Mouse (Mus musculus): ENCODE results near the gene Wfikkn1. TPM values are rescaled to one million over a fixed set of nuclear protein-coding genes. Genes with fewer than 3 reads are reported as not detected.
A peak's percentile ranks its signal among the peaks of the same experiment; 100 is the strongest.

Gene Wfikkn1
- polyA plus RNA-seq, 1 experiment from 2014 or later, result 0.47 TPM

- no peak overlapping the region for H3K4me3 ChIP-seq (ENCODE audit: low read depth, low read length)
- peak overlapping the region; percentile 35; the same call in 1 of the 2 replicates for H3K27ac ChIP-seq (ENCODE audit: low read depth, low read length)
- H3K9me3 ChIP-seq (replicated peaks; ENCODE audit: control insufficient read depth, low read length), result no peaks in the 10 kb centered on the region
- peak overlapping the region; percentile 56; the same call in 1 of the 2 replicates for H3K9ac ChIP-seq (ENCODE audit: low read depth, low read length)
- WGBS (ENCODE audit: insufficient replicate concordance), result 42% methylated on average over 4 of the region's 4 CpGs
- peaks cover 21% of the 10 kb centered on the region for H3K4me1 ChIP-seq (ENCODE audit: control insufficient read depth, insufficient read depth, low read length)
- peaks cover 11% of the 10 kb centered on the region for H3K36me3 ChIP-seq (ENCODE audit: control insufficient read depth, insufficient read depth, low read length)
- ATAC-seq (replicated peaks; ENCODE audit: insufficient number of reproducible peaks, low FRiP score, low TSS enrichment), result no peak
- H3K4me2 ChIP-seq, result no peak overlapping the region
- no peaks in the 10 kb centered on the region for H3K27me3 ChIP-seq (ENCODE audit: control insufficient read depth, insufficient read depth, low read length)
These were observed 1.0 kb upstream of the Wfikkn1 start for GRCm38 (mm10) chr17:25881691-25882090.

DNA sequence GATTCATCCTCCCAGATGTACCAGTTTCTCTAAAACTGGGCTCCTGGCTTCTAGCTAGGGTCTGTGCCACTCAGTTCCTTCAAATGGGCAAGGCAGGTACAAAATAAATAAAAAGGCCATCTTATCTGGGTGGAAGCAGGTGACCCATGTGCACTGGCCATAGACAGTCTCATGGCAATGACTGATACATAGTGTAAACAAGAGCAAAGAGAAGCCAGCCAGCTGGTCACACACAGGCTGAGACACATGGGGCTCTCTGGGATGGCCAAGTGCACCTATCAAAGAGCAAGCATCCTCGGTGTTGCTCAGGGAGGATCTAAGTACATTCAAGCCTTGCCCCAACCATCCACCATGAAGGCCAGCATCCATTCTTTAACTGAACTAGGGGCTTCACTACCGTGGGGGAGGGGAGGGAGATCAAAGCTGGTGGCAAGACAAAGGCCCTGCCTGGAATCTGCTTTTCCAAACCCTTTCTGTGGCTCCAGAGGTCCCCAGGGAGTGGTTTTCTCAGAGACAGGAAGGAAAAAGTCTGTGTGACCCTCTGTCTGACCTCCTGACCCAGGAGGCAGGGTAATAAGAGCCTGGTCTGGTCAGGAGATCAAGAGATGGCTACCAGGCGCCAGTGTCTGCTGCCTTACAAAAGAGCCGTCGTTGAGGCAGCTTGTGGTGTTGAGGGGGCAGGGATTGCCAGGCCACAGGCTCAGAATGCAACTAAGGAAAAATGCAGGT is 419 bp upstream of the Wfikkn1 start:
- no peak overlapping the region for H3K4me3 ChIP-seq (ENCODE audit: low read depth, low read length)
- H3K4me2 ChIP-seq, result no peak overlapping the region
- H3K27me3 ChIP-seq (ENCODE audit: control insufficient read depth, insufficient read depth, low read length), result no peaks in the 10 kb centered on the region
- H3K9ac ChIP-seq (ENCODE audit: low read depth, low read length), result peak overlapping the region; percentile 56; the same call in 1 of the 2 replicates
- 13% methylated on average over 5 of the region's 5 CpGs for WGBS (ENCODE audit: insufficient replicate concordance)
- peaks cover 11% of the 10 kb centered on the region for H3K36me3 ChIP-seq (ENCODE audit: control insufficient read depth, insufficient read depth, low read length)
- ATAC-seq (replicated peaks; ENCODE audit: insufficient number of reproducible peaks, low FRiP score, low TSS enrichment), result no peak
- H3K27ac ChIP-seq (ENCODE audit: low read depth, low read length), result 0 out of 2 replicates have a peak overlapping the region, but pooled peaks have one; percentile 35
- H3K4me1 ChIP-seq (ENCODE audit: control insufficient read depth, insufficient read depth, low read length), result peaks cover 26% of the 10 kb centered on the region
- no peaks in the 10 kb centered on the region for H3K9me3 ChIP-seq (replicated peaks; ENCODE audit: control insufficient read depth, low read length)

DNA sequence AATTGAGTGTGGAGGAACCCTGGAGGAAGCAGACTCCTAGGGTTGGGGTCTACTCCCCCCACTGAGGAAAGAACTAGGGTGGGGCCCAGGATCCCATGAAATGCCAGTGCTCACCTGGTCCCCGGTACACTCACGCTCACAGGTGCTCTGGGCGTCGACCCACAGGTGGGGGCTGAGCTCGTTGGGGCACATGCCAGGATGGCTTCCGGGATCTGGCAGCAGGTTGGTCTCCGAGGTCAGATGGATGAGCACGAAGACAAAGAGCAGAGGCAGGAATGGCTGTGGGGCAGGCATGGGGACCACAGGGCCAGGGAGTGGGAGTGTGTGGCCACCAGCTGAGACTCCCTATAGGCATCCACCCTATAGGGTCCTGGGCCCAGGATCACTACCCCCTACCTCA is 908 bp downstream of the Wfikkn1 start:
- H3K27ac ChIP-seq (ENCODE audit: low read depth, low read length), result no peak overlapping the region
- 84% methylated on average over 8 of the region's 8 CpGs for WGBS (ENCODE audit: insufficient replicate concordance)
- no peak for ATAC-seq (replicated peaks; ENCODE audit: insufficient number of reproducible peaks, low FRiP score, low TSS enrichment)
- no peak overlapping the region for H3K9ac ChIP-seq (ENCODE audit: low read depth, low read length)
- peaks cover 31% of the 10 kb centered on the region for H3K4me1 ChIP-seq (ENCODE audit: control insufficient read depth, insufficient read depth, low read length)
- H3K4me3 ChIP-seq (ENCODE audit: low read depth, low read length), result no peak overlapping the region
- H3K4me2 ChIP-seq, result no peak overlapping the region
- H3K27me3 ChIP-seq (ENCODE audit: control insufficient read depth, insufficient read depth, low read length), result no peaks in the 10 kb centered on the region
- H3K9me3 ChIP-seq (replicated peaks; ENCODE audit: control insufficient read depth, low read length), result no peaks in the 10 kb centered on the region
- H3K36me3 ChIP-seq (ENCODE audit: control insufficient read depth, insufficient read depth, low read length), result peaks cover 11% of the 10 kb centered on the region; the same call in 1 of the 2 replicates

GRCm38 (mm10) chr17:25879261-25879660 is 1.4 kb downstream of the Wfikkn1 start:
- no peaks in the 10 kb centered on the region for H3K9me3 ChIP-seq (replicated peaks; ENCODE audit: control insufficient read depth, low read length)
- peaks cover 31% of the 10 kb centered on the region for H3K4me1 ChIP-seq (ENCODE audit: control insufficient read depth, insufficient read depth, low read length)
- no peak overlapping the region for H3K27ac ChIP-seq (ENCODE audit: low read depth, low read length)
- H3K4me2 ChIP-seq, result no peak overlapping the region
- H3K9ac ChIP-seq (ENCODE audit: low read depth, low read length), result no peak overlapping the region
- 64% methylated on average over 4 of the region's 4 CpGs for WGBS (ENCODE audit: insufficient replicate concordance)
- ATAC-seq (replicated peaks; ENCODE audit: insufficient number of reproducible peaks, low FRiP score, low TSS enrichment), result no peak
- peaks cover 11% of the 10 kb centered on the region; the same call in 1 of the 2 replicates for H3K36me3 ChIP-seq (ENCODE audit: control insufficient read depth, insufficient read depth, low read length)
- no peaks in the 10 kb centered on the region for H3K27me3 ChIP-seq (ENCODE audit: control insufficient read depth, insufficient read depth, low read length)
- no peak overlapping the region for H3K4me3 ChIP-seq (ENCODE audit: low read depth, low read length)

DNA sequence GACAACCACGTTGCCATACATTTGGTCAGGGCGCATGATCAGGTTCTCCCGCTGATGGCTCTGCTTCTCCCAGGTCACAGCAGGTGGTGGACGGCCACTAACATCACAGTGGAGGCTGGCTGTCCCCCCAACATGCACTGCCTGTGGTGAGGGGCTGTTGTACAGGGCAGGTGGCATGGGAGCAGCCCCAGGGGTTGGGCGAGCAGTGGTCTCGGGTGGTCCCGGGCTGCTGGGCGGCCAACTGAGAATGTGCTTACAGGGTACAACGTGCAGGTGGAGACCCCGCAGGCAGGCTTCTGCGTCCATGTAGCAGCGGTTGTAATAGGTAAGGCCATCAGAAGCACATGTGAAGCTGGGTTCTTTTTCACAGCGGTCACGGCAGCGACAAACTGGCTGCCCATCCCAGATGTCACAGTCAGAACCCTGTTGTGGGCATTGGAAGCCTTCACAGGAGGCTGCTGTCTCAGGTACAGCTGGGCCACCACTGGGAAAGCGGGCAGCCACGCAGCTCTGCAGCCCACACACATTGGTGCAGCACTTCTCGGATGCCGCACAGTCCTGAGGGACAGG is 2.0 kb downstream of the Wfikkn1 start:
- no peaks in the 10 kb centered on the region for H3K9me3 ChIP-seq (replicated peaks; ENCODE audit: control insufficient read depth, low read length)
- ATAC-seq (replicated peaks; ENCODE audit: insufficient number of reproducible peaks, low FRiP score, low TSS enrichment), result no peak
- H3K4me3 ChIP-seq (ENCODE audit: low read depth, low read length), result no peak overlapping the region
- H3K4me1 ChIP-seq (ENCODE audit: control insufficient read depth, insufficient read depth, low read length), result peaks cover 36% of the 10 kb centered on the region
- no peak overlapping the region for H3K4me2 ChIP-seq
- H3K27ac ChIP-seq (ENCODE audit: low read depth, low read length), result no peak overlapping the region
- WGBS (ENCODE audit: insufficient replicate concordance), result 92% methylated on average over 19 of the region's 19 CpGs
- no peak overlapping the region for H3K9ac ChIP-seq (ENCODE audit: low read depth, low read length)
- no peaks in the 10 kb centered on the region for H3K27me3 ChIP-seq (ENCODE audit: control insufficient read depth, insufficient read depth, low read length)
- H3K36me3 ChIP-seq (ENCODE audit: control insufficient read depth, insufficient read depth, low read length), result peaks cover 11% of the 10 kb centered on the region; the same call in 1 of the 2 replicates

DNA sequence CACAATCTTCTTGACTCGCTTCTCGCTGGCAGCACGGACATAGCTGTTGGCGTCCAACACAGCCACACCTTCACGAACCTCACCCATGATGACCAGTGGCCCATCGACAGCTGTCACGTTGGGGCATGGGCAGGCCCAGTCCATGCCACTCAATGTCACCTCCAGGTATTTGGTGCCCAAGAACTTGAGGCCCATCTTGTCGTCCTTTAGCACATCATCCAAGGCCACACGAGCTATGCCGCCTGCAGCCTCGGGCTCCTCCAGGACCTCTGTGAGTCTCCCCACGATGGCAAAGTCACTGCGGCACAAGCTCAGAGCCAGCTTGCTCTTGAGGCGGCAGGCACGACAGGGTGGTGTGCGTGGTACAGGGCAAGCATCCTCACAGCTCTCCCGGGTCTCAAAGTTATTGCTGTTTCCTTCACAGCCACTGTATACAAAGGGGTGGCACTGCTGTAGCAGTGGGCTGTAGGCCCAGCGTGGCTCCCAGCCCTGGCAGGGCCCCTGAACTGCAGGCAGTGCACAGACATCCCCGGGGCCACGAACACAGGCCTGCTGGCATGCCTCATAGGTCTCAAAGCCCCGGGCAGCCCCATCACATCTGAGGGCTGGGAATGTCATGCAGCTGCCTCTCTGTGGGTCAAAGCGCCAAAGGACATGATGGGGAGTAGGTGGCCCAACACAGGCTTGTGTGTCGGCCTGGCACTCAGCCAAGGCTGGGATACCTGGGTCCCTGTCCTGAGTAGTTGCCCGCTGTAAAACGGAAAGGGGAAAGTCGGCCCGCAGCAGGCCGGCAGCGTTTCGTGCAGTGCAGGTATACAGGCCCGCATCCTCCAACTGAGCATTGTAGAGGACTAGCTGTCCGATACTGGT is 2.7 kb downstream of the Wfikkn1 start:
- H3K4me2 ChIP-seq, result no peak overlapping the region
- H3K36me3 ChIP-seq (ENCODE audit: control insufficient read depth, insufficient read depth, low read length), result peaks cover 7% of the 10 kb centered on the region; the same call in 1 of the 2 replicates
- 91% methylated on average over 32 of the region's 32 CpGs for whole genome bisulfite sequencing (ENCODE audit: insufficient replicate concordance)
- H3K4me3 ChIP-seq (ENCODE audit: low read depth, low read length), result no peak overlapping the region
- no peak overlapping the region for H3K27ac ChIP-seq (ENCODE audit: low read depth, low read length)
- no peak overlapping the region for H3K9ac ChIP-seq (ENCODE audit: low read depth, low read length)
- no peaks in the 10 kb centered on the region for H3K9me3 ChIP-seq (replicated peaks; ENCODE audit: control insufficient read depth, low read length)
- no peak for ATAC-seq (replicated peaks; ENCODE audit: insufficient number of reproducible peaks, low FRiP score, low TSS enrichment)
- H3K4me1 ChIP-seq (ENCODE audit: control insufficient read depth, insufficient read depth, low read length), result peaks cover 36% of the 10 kb centered on the region
- H3K27me3 ChIP-seq (ENCODE audit: control insufficient read depth, insufficient read depth, low read length), result no peaks in the 10 kb centered on the region

- Histone ChIP-seq H3K27me3 (ENCODE audit: control insufficient read depth, insufficient read depth, low read length) (no peaks in the 10 kb centered on the region), H3K27ac (ENCODE audit: low read depth, low read length) (no peak overlapping the region), H3K9ac (ENCODE audit: low read depth, low read length) (no peak overlapping the region), H3K9me3 (replicated peaks; ENCODE audit: control insufficient read depth, low read length) (no peaks in the 10 kb centered on the region), H3K4me3 (ENCODE audit: low read depth, low read length) (no peak overlapping the region), H3K4me2 (no peak overlapping the region), H3K36me3 (ENCODE audit: control insufficient read depth, insufficient read depth, low read length) (peaks cover 7% of the 10 kb centered on the region; the same call in 1 of the 2 replicates), H3K4me1 (ENCODE audit: control insufficient read depth, insufficient read depth, low read length) (peaks cover 33% of the 10 kb centered on the region)
- no peak for ATAC-seq (replicated peaks; ENCODE audit: insufficient number of reproducible peaks, low FRiP score, low TSS enrichment)
- WGBS (ENCODE audit: insufficient replicate concordance), result 88% methylated on average over 3 of the region's 3 CpGs
These were observed 3.6 kb downstream of the Wfikkn1 start for GRCm38 (mm10) chr17:25877025-25877424.

- Histone ChIP-seq H3K9ac (ENCODE audit: low read depth, low read length) (peak overlapping the region; percentile 80), H3K36me3 (ENCODE audit: control insufficient read depth, insufficient read depth, low read length) (peaks cover 4% of the 10 kb centered on the region; the same call in 1 of the 2 replicates), H3K4me3 (ENCODE audit: low read depth, low read length) (peak overlapping the region; percentile 85), H3K4me1 (ENCODE audit: control insufficient read depth, insufficient read depth, low read length) (peaks cover 27% of the 10 kb centered on the region), H3K27ac (ENCODE audit: low read depth, low read length) (no peak overlapping the region), H3K4me2 (peak overlapping the region; percentile 96), H3K27me3 (ENCODE audit: control insufficient read depth, insufficient read depth, low read length) (no peaks in the 10 kb centered on the region), H3K9me3 (replicated peaks; ENCODE audit: control insufficient read depth, low read length) (no peaks in the 10 kb centered on the region)
- WGBS (ENCODE audit: insufficient replicate concordance), result 64% methylated on average over 10 of the region's 10 CpGs
- ATAC-seq (replicated peaks; ENCODE audit: insufficient number of reproducible peaks, low FRiP score, low TSS enrichment), result no peak
These were observed 4.2 kb downstream of the Wfikkn1 start for GRCm38 (mm10) chr17:25876347-25876915.
